Mouse (Mus musculus) c-Kit-positive CD71-positive TER-119-positive erythroid progenitor cells, embryonic 14.5 days (primary cell): Measurements from ENCODE around the gene Upk3b.

Source experiments
- DNase-seq: peaks from one replicate; pipeline ENCODE4 v3.0.0-alpha.2; 2013; ENCODE audit warnings: low spot score

The Upk3b gene

DNA sequence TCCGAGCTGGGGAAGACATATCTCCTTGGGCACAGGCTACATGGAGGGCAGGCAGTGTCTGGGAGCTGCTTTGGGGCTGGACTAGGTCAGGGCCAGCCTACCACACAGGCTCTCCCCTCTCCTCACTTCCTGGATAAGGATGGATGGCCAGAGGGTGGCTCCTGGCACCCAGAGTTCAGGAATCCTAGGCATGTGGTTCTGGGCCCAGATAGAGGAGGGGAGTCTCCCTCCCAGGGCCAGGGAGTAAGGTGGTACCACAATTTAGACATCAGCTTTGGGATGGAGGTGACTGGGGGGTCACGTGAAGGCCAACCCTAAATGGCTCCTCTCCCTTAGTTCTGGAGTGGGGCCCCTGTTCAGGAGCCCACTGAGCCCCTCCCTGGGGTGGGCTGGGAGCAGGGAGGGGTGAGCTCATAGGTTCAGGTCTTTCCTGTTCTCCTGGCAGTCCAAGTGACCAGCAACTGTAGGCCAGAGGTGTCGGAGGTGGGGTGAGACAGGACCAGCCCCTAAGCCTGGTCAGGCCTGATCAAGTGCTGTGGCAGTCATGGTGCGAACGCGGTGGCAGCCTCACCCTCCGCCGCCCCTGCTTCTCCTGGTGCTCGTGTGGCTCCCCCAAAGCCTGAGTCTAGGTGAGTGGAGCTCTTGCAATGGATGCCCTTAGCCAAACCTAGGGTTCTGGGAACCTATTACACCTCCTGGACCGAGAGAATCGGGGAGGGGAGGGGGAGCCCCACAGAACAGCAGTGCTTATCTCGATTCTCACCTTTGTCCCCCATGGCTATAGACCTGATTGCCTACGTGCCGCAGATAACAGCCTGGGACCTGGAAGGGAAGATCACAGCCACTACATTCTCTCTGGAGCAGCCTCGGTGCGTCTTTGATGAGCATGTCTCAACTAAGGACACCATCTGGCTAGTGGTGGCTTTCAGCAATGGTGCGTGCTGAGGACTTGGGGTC is at the start of gene Upk3b:
Gene Upk3b, plus strand, starts transcription at position 239 of the 957 bp plus-strand sequence.
- DNase-seq, result no peak

GRCm38 (mm10) chr5:135990601-135991000 is 47.7 kb upstream of the Upk3b start:
- no peak for DNase-seq

DNA sequence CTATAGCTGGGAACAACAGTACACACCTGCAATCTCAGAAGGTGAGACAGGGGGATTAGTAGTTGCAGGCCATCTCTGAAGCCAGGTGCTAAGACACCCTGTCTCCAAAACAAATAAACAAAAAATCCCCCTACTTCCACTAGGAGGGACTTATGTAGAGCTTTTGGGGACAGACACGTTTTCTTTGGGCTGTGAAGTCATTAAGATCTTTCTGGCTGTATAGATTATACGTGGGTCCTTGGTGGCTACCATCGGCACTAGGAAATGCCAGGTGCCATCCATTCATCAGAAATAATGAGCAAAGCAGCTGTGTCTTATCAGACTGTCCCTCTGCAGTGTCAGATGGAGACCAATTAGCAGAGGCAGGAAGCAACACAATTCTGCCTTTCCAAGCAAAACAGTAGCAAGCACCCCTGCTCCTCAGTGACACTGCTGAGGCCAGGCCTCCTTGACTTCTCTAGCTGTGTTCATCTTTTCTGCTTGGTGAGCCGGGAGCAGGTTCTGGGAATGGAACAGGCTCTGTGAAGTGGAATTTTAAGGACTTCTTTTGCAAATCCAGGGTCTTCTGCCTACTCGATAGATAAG is 44.8 kb upstream of the Upk3b start:
- DNase-seq, result no peak

DNA sequence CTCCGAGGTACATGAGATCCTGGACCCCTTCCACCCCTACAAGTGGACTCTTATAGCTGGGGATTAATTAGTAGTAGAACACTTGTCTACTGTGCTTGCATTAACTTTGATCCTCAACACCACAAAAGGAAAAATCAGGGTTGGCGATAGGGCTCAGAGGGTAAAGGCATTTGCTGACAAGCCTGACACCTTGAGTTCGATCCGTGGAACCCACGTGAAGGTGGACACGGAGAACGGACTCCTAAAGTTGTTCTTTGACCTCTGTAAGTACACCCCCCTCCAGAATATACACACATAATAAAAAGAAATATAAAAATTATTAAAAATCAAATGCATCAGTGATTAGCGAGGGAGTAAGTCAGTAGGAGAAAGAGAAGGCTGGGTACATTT is 44.0 kb upstream of the Upk3b start:
- DNase-seq, result no peak

DNA sequence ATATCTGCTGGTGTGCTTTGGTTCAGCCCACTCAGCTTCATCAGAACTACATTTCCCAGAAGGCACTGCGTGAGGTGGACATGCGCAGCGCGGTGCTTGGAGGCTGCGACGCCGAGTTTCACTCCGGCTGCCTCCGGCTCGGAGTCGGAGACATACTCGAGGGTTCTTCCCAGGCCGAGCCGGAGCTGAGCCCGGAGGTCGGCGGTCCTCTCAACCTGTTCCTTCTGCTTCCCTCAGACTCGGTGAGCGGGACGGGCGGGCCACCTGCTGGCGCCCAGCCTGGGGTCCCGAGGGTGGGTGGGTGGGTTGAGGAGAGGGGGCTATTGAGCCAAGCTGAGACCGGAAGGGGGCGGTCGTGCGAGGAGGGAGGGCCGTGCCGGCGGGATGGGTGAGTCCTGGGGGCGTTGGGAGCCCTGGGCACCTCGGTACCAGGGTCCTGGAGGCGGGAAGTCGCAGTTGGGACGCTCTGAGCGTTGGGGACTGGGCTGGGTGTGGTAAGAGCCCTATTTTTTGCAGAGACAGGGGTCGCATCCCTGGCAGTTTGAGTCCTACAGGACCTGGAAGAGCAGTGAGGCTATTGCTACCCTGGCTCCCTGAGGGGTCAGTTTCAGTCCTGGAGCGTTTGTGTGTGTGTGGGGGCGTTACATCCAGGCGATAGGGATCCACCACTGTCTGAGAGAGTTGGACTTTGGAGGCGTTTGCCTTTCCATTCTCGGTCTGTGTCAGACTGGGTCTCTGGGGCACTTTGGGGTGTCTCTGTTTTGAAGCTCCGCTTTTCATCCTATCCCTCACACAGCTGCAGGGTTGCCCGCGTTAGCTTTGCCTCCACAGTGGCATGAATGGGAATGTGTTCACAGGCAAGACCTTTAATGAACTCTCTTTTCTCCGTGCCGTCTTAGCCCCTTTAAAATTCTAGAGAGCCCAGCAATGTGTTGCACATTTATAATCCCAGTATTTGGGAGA is 43.3 kb upstream of the Upk3b start, which contains the start of gene Dtx2:
Gene Dtx2, plus strand, starts transcription at position 76 of the 963 bp plus-strand sequence.
- DNase-seq, result peak; percentile 80

DNA sequence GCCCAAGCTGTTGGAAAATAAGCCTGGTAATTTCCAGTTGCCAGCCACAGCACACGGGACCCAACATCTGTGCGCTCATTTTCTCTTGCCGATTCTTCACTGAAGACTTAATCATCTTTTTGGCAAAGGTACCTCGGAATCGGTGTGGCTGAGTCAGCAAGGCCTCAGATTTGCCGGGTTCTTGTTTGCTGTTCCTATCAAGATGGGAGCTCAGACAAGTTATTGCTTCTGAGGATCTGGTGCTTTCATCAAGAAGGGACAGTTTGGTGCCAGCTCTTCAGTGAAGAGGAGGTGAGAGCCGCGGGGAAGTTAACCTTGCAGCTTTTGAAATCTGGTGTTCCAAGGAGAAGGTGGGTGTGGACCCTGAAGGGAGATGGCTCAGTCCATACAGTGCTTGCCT is 42.1 kb upstream of the Upk3b start:
- DNase-seq, result no peak

- no peak for DNase-seq
Measured at GRCm38 (mm10) chr5:136001222-136001621, 37.1 kb upstream of the Upk3b start.

- no peak for DNase-seq
Measured at GRCm38 (mm10) chr5:136002325-136002724, 36.0 kb upstream of the Upk3b start.

GRCm38 (mm10) chr5:136002751-136003151 is 35.5 kb upstream of the Upk3b start:
- DNase-seq, result no peak

- DNase-seq, result no peak
Measured at GRCm38 (mm10) chr5:136004537-136004936, 33.8 kb upstream of the Upk3b start.

- no peak for DNase-seq
Measured at GRCm38 (mm10) chr5:136007745-136008144, 30.6 kb upstream of the Upk3b start.

GRCm38 (mm10) chr5:136014877-136015276 is 23.4 kb upstream of the Upk3b start:
- DNase-seq, result no peak

- DNase-seq, result no peak
Measured at GRCm38 (mm10) chr5:136015586-136015985, 22.7 kb upstream of the Upk3b start.

GRCm38 (mm10) chr5:136016014-136016876 is 22.1 kb upstream of the Upk3b start:
- DNase-seq, result no peak

DNA sequence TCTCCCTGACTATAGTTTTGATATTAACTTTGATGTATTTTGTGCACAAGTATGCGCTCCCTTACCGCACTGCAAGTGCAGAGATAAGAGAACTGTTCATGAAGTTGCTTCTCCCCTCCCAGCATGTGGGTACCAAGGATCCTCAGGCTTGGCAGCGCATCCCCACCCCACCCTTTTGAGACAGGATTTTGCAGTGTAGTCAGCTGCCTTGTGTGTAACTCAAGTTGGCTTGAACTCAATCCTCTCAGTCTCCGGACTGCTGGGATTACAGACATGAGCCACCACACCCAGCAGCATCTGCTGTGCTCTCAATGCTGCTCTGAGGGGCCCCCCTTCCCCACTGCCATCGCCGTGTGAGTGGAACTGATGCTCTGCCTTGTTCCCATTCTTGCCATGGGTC is 21.0 kb upstream of the Upk3b start:
- no peak for DNase-seq

- no peak for DNase-seq
Measured at GRCm38 (mm10) chr5:136018726-136019125, 19.6 kb upstream of the Upk3b start.

GRCm38 (mm10) chr5:136019907-136020306 is 18.4 kb upstream of the Upk3b start:
- no peak for DNase-seq

GRCm38 (mm10) chr5:136025712-136026111 is 12.6 kb upstream of the Upk3b start:
- no peak for DNase-seq

- DNase-seq, result no peak
Measured at GRCm38 (mm10) chr5:136026859-136027258, 11.4 kb upstream of the Upk3b start.

DNA sequence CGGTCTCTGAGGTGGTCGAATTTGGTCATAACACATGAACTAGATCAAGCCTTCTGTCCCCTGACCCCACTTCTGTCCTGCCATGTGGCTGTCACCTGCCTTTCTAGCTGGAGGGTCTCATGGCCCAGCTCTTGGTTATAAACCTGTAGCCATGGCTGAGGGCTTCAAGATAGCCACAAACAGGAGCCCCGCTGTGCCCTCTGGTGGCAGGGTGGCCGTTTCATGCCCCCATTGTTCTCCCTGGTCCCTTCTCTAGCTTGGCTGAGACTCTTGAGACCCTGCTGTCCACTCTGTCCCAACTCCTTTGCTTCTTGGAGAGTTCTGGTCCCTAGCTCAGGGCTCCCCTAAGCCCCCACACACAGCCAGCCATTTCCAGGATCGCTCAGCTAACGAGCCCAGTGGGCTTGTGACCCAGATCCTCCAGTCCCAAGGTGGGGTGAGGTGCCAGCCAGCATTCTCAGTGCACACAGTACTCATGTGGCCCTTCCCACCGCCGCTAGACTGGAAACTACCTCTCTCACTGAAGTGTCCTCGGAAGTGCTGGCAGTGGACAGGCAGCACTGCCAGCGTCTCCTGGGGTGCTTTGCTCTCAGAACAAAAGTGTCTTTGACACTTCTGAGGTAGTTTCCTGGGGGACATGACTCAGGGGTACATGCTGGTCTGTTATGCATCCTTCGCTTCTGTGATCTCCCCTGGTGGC is 10.5 kb upstream of the Upk3b start:
- no peak for DNase-seq

GRCm38 (mm10) chr5:136034868-136035267 is 3.4 kb upstream of the Upk3b start:
- DNase-seq, result no peak
